Mouse (Mus musculus) thymus, postnatal 25 days (tissue): ENCODE results near the gene Utrn.
A peak's percentile ranks its signal among the peaks of the same experiment; 100 is the strongest.
"Not testable (repeated sequence)": the region's sequence is repeated elsewhere in the genome, so short reads cannot be mapped to it uniquely, and the experiment has no call there.

Experiments used
- DNase-seq: peaks from one replicate; pipeline ENCODE4 v3.0.0; 2022

Utrn gene

GRCm38 (mm10) chr10:12662035-12662434, 207.1 kb downstream of the Utrn start:
- DNase-seq: no peak

- DNase-seq: no peak
These were observed 211.0 kb downstream of the Utrn start for GRCm38 (mm10) chr10:12658023-12658744.

DNA sequence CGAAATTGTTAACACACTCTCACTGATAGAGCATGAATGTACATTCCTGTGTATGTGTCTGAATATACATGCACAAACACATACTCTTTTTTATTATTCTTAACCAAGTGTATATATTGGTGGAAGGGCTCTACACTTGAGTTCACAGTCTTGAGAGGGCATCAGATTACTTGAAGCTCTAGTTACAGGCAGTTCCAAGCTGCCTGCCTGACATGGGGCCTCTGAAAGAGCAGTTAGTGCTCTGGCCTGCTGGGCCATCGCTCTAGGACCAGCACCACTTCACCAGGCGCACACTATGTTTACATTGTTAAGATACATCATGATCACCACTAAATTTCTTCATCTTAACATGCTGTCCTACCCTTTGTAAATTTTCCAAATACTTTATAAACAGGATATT, 216.2 kb downstream of the Utrn start:
- no peak for DNase-seq

DNA sequence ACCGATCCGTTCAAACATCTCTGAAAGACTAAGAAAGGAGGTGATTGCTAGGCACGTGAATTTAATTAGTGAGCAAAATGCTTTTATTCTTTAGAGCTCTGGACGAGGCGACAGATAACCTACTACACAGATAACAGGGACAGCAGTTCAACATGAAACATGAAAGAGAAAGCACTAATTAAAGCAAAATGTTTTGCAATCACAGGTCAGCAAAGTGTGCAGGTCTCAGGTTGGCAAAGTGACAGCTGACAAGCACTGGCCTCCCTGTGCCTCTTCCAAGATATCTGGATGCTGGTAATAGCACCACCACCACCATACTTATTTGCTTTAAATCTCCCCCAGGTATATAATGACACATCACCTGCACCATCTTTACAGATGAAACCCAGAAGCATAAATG, 223.0 kb downstream of the Utrn start:
- no peak for DNase-seq

GRCm38 (mm10) chr10:12643336-12643735, 225.8 kb downstream of the Utrn start:
- DNase-seq: no peak

DNA sequence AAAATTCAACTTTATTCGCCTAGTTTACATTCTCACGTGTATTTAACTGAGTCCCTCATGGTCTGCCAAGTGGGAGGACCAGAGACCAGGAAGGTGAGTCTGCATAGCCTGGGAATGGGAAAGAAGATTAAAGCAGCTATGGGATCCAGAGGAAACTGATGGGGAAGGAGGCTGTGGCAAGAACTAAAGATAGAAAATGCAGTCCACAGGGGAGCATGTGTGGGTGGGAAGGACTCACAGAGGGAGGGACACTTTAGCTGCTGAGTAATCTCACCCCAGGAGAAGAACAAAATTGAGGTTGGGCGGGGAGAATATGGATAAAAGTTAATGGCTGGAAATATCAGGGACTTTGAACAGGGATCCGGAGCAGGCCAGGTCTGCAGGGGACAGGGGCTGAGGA, 229.5 kb downstream of the Utrn start:
- no peak for DNase-seq

DNA sequence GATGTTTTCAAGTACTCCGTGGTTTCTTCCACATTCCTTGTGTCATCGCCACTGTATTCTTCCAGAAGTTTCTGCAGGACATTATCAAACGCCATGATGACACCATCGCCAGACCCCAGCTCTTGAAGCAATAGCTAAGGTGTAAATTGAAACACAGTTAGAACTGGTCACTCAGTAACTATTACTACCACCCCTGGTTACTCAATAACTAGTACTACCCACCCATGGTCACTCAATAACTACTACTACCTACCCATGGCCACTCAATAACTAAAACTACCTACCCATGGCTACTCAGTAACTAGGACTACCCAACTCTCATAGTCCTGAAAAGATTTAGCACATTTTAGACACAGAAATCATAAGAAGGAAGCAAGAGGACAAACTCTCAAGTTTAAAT, 235.2 kb downstream of the Utrn start:
- no peak for DNase-seq

- DNase-seq: no peak
These were observed 238.2 kb downstream of the Utrn start for GRCm38 (mm10) chr10:12630933-12631332.

DNA sequence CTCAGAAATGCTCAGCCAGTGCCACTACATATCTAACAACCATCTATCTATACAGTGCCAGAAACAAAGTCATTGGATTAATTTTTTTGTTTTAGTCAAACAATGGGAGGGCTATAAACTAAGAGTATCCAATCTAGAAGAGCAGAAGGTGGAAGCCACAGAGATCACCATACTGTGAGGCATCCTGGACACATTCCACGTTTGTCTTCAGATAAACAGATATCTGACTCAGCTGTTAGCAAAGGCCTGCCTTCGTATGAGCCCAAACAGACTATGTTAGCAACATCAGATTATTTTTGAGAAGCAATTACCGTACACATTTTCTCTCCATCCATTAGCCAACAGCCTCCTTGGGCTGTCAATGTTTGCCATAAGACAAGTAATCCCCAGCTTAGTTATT, 250.8 kb downstream of the Utrn start:
- no peak for DNase-seq

- no peak for DNase-seq
These were observed 253.4 kb downstream of the Utrn start for GRCm38 (mm10) chr10:12615723-12616122.

DNA sequence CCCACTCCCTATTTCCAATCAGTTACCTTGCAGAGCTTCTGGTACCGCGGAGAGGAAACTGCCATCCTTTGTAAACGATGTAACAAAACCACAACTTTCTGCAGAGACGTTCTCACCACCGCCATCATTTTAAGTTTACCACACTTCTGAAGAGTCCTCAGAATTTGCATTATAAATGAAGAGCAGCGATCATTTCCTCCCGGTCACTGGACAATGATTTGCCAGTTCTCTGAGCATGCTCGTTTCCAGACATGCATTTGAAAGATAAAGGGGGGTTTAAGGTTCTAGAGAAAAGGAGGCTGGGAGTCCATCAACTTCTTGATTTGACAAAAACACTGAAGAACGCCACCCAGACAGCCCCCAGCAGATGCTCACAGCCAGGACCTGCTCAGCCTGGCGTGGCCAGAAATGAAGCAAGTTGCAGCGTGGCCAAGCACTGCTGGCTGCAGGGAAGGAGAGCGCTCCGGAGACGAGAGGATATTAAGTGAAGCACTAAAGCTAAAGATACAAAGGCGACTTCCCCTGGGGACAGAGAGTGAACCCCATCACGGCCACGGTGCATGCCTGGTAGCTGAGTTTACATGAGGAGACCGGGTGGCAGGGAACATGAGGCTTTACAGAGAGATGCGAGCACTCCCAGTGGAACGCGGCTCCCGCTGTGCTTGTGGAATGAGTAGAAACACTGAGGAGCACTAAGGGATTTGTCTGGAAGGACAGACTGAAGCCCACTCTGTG, 254.5 kb downstream of the Utrn start:
- peak; percentile 9 for DNase-seq

DNA sequence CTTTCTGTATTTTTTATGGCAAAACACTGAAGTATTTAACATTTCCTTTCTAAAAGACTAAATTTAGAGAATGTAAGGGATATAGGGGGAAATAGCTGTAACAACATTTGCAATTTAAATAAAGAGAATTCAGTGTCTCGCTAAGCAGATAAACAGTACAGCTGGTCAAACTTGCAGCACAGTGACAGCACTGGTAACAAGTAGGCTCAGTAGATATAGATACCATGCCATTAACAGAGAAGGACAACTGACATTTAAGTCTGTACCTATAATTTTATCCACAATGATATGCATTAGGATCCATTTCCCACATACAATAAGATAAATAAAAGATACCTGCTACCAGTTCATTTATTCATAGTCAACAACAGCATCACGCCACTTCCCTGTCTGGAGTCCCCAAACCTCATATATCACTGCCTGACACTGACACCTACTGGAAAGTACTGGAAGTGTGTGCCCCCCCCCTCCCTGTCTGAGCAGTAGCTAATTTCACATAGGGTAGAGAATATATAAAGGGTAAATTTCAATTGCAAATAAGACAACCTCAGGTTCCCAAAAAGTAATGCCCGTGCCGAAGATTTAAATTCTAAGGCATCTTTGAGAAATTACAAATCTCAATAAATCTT, 256.8 kb downstream of the Utrn start:
- DNase-seq: peak; percentile 19

GRCm38 (mm10) chr10:12609896-12610295, 259.3 kb downstream of the Utrn start:
- DNase-seq: no peak

DNA sequence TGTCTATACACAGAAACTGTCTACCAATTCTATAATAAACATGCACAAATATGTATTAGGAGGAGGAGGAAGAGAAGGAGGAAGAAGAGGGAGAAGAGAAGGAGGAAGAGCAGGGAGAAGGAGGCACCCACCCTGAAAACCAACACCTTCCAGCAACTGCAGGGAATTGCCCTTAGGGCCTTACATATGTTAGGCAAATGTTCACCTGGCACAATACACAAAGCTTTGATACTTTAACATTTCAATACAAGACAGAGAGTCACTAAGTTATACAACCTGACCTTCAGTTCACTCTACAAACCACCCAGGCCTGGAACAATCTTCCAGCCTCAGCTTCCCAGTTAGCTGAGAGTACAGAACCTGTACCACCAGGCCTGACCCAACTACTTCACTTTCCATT, 260.5 kb downstream of the Utrn start:
- no peak for DNase-seq

DNA sequence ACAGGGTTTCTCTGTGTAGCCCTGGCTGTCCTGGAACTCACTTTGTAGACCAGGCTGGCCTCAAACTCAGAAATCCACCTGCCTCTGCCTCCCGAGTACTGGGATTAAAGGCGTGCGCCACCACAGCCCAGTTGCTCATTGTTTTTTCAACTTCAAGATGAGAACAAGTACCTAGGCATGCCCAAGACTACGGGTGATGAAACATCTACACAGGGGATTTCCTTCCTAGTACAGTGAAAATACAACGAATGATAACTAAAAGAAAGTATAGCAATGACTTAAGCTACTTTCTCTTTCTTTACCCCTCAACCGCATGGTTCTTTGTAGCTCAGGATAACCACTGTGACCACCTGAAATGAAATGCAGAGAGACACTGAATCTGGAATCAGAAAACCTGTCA, 262.0 kb downstream of the Utrn start:
- DNase-seq: not testable (repeated sequence)

GRCm38 (mm10) chr10:12595379-12595778, 273.8 kb downstream of the Utrn start:
- no peak for DNase-seq

DNA sequence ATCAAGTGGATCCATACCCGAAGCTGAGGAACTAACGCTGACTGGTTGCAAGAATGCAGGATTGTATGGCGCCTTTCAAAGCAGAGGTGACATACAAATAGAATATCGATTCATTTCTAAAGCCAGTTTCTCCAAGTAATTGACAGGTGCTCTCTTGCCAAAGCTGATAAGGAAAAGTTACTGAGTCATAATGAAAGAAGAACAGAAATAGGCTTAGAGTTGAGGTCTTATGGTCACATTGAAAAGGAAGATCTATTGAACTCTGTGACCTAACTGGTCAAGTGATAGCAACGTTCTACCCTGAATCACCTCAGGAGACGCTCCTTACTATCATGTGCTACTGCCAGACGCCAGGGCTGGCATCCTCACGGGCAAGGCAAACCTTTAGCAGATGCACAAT, 274.2 kb downstream of the Utrn start:
- no peak for DNase-seq

- no peak for DNase-seq
These were observed 276.1 kb downstream of the Utrn start for GRCm38 (mm10) chr10:12593071-12593470.

DNA sequence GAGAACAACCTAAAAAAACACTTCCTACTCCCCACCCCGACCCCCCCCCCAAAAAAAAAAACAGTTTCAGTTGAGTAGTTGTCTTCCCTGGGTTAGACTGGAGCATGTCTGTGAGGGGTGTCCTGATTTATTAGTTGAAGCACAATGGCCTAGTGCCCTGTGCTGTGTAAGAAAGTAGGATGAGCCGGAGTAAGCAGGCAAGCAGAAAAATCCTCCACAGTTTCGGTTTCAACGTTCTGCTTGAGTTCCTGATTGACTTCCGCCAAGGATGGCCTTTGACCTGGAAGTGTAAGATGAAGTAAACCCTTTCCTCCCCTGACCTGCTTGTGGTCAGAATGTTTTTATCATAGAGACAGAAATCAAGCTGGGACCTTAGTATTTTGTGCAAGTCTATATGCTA, 277.2 kb downstream of the Utrn start:
- DNase-seq: no peak

DNA sequence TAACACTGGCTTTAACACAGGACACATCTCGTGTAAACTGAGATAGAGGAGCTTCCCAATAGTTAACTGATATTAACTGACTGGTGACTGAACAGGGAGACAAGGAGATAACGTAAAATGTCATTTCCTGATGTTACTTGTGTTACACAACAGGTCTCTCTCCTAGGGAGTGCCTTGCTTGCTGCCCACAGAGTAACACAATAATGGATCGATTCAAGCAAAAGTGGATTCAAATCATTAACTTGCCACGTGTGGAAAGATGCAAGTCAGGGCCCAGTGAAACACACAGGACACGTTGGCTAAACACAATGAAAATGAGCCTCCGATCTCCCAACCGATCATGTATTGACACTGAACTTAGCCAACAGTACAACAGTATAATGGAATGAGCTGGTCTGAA, 281.1 kb downstream of the Utrn start:
- DNase-seq: no peak

GRCm38 (mm10) chr10:12587318-12587717, 281.8 kb downstream of the Utrn start:
- DNase-seq: no peak

GRCm38 (mm10) chr10:12586825-12587224, 282.3 kb downstream of the Utrn start:
- no peak for DNase-seq

DNA sequence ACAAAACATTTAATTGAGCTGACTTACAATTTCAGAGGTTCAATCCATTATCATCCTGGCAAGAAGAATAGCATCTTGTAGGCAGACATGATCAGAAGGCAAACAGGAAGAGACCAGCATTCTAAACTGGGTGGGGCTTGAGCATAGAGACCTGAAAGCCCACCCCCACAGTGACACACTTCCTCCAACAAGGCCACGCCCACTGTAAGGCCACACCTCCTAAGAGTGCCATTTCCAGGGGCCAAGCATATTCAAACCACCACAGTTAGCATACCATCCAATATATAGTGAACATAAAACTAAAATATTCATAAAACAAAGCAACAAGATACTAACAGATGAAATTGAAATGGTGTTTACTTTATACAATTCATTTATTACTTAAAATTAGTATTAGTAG, 283.0 kb downstream of the Utrn start:
- no peak for DNase-seq

DNA sequence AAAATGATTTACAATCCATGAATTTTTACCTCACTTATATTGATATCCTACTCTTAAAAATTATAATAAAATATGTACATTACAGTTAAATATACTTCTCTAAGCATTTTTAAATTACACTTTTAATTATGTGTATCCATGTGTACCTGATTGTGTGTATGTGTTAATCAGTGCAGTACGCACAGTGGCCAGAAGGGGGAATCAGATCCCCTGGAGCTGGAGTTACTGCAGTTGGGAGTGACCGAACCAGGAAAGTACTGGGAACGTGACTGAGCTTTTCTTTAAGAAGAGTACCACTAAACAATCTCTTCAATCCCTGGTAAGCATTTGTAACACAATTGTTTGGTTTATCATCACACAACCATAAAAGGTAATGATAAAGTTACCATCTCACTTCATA, 285.7 kb downstream of the Utrn start:
- DNase-seq: no peak
